Mouse (Mus musculus): ENCODE results near the gene Hist1h3e. TPM values are rescaled to one million over a fixed set of nuclear protein-coding genes. Genes with fewer than 3 reads are reported as not detected.

The Hist1h3e gene
- polyA plus RNA-seq, 1 experiment, result 2.9 TPM

GRCm38 (mm10) chr13:23515281-23515680 lies 46.9 kb downstream of the Hist1h3e start:
- H3K4me3 ChIP-seq (ENCODE audit: insufficient read depth, low read depth, low read length), result no peak overlapping the region
- no peaks in the 10 kb centered on the region for H3K4me1 ChIP-seq (ENCODE audit: control insufficient read depth, insufficient read depth, insufficient read length, low read length)
- H3K27ac ChIP-seq (replicated peaks; ENCODE audit: low read depth, low read length), result no peak overlapping the region

- H3K4me3 ChIP-seq (ENCODE audit: insufficient read depth, low read depth, low read length), result no peak overlapping the region
- H3K27ac ChIP-seq (replicated peaks; ENCODE audit: low read depth, low read length), result no peak overlapping the region
- H3K4me1 ChIP-seq (ENCODE audit: control insufficient read depth, insufficient read depth, insufficient read length, low read length), result no peaks in the 10 kb centered on the region
Measured at GRCm38 (mm10) chr13:23513517-23513916, 48.7 kb downstream of the Hist1h3e start.

Other genes with a start within 250 kb of the Hist1h3e start
- 10.1 and 12.5 TPM in 2 replicates for gene Zfp322a, start 193.2 kb downstream of the Hist1h3e start, polyA plus RNA-seq (2012; ENCODE audit: insufficient read depth, insufficient read length, missing spikeins)
- 4.4 and 5.0 TPM in 2 replicates for gene Abt1, start 138.5 kb downstream of the Hist1h3e start, polyA plus RNA-seq (2012; ENCODE audit: insufficient read depth, insufficient read length, missing spikeins)
- gene Btn1a1, start 96.5 kb downstream of the Hist1h3e start, polyA plus RNA-seq (2012; ENCODE audit: insufficient read depth, insufficient read length, missing spikeins), result not detected in 2 replicates
- not detected in 2 replicates for gene Btn2a2, start 73.5 kb downstream of the Hist1h3e start, polyA plus RNA-seq (2012; ENCODE audit: insufficient read depth, insufficient read length, missing spikeins)
- 69.6 and 128 TPM in 2 replicates for gene Hist1h4h, start 31.3 kb downstream of the Hist1h3e start, polyA plus RNA-seq (2012; ENCODE audit: insufficient read depth, insufficient read length, missing spikeins)
- gene Hist1h2af, start 28.5 kb downstream of the Hist1h3e start, polyA plus RNA-seq (2012; ENCODE audit: insufficient read depth, insufficient read length, missing spikeins), result not detected in 2 replicates
- gene Hist1h3g, start 26.9 kb downstream of the Hist1h3e start, polyA plus RNA-seq (2012; ENCODE audit: insufficient read depth, insufficient read length, missing spikeins), result not detected in 2 replicates
- gene Hist1h2bh, start 19.0 kb downstream of the Hist1h3e start, polyA plus RNA-seq (2012; ENCODE audit: insufficient read depth, insufficient read length, missing spikeins), result 1.7 and 2.3 TPM in 2 replicates
- gene Hist1h3f, start 18.3 kb downstream of the Hist1h3e start, polyA plus RNA-seq (2012; ENCODE audit: insufficient read depth, insufficient read length, missing spikeins), result not detected in 2 replicates
- gene Hist1h4f, start 10.7 kb downstream of the Hist1h3e start, polyA plus RNA-seq (2012; ENCODE audit: insufficient read depth, insufficient read length, missing spikeins), result not detected in 2 replicates
- 0.24 and 1.1 TPM in 2 replicates for gene Hist1h1d, start 9.1 kb downstream of the Hist1h3e start, polyA plus RNA-seq (2012; ENCODE audit: insufficient read depth, insufficient read length, missing spikeins)
- not detected in 2 replicates for gene Hist1h2ae, start 8.9 kb upstream of the Hist1h3e start, polyA plus RNA-seq (2012; ENCODE audit: insufficient read depth, insufficient read length, missing spikeins)
- gene Hist1h2bg, start 9.0 kb upstream of the Hist1h3e start, polyA plus RNA-seq (2012; ENCODE audit: insufficient read depth, insufficient read length, missing spikeins), result not detected in 2 replicates
- gene Hist1h2bf, start 11.8 kb upstream of the Hist1h3e start, polyA plus RNA-seq (2012; ENCODE audit: insufficient read depth, insufficient read length, missing spikeins), result 4.4 TPM in 1 of 2 replicates, not detected in the other
- not detected in 2 replicates for gene Hist1h2ad, start 12.0 kb upstream of the Hist1h3e start, polyA plus RNA-seq (2012; ENCODE audit: insufficient read depth, insufficient read length, missing spikeins)
- 1.1 and 2.5 TPM in 2 replicates for gene Hist1h3d, start 13.4 kb upstream of the Hist1h3e start, polyA plus RNA-seq (2012; ENCODE audit: insufficient read depth, insufficient read length, missing spikeins)
- not detected in 2 replicates for gene Hist1h4d, start 19.2 kb upstream of the Hist1h3e start, polyA plus RNA-seq (2012; ENCODE audit: insufficient read depth, insufficient read length, missing spikeins)
- 8.2 and 13.8 TPM in 2 replicates for gene Hist1h2be, start 58.8 kb upstream of the Hist1h3e start, polyA plus RNA-seq (2012; ENCODE audit: insufficient read depth, insufficient read length, missing spikeins)
- gene Hist1h1e, start 60.2 kb upstream of the Hist1h3e start, polyA plus RNA-seq (2012; ENCODE audit: insufficient read depth, insufficient read length, missing spikeins), result 4.0 TPM in 2 replicates
- 0.59 and 1.0 TPM in 2 replicates for gene Hist1h2ac, start 121.6 kb upstream of the Hist1h3e start, polyA plus RNA-seq (2012; ENCODE audit: insufficient read depth, insufficient read length, missing spikeins)
- gene Hist1h2bc, start 121.8 kb upstream of the Hist1h3e start, polyA plus RNA-seq (2012; ENCODE audit: insufficient read depth, insufficient read length, missing spikeins), result 190 and 234 TPM in 2 replicates
- not detected in 2 replicates for gene Hist1h1t, start 133.4 kb upstream of the Hist1h3e start, polyA plus RNA-seq (2012; ENCODE audit: insufficient read depth, insufficient read length, missing spikeins)
- 2.1 TPM in 1 of 2 replicates, not detected in the other for gene Hist1h4c, start 136.1 kb upstream of the Hist1h3e start, polyA plus RNA-seq (2012; ENCODE audit: insufficient read depth, insufficient read length, missing spikeins)
- gene Hfe, start 148.5 kb upstream of the Hist1h3e start, polyA plus RNA-seq (2012; ENCODE audit: insufficient read depth, insufficient read length, missing spikeins), result 30.2 and 34.3 TPM in 2 replicates
- gene Hist1h1c, start 176.4 kb upstream of the Hist1h3e start, polyA plus RNA-seq (2012; ENCODE audit: insufficient read depth, insufficient read length, missing spikeins), result 112 and 175 TPM in 2 replicates
- not detected in 2 replicates for gene Hist1h3c, start 183.2 kb upstream of the Hist1h3e start, polyA plus RNA-seq (2012; ENCODE audit: insufficient read depth, insufficient read length, missing spikeins)
- gene Hist1h2bb, start 184.4 kb upstream of the Hist1h3e start, polyA plus RNA-seq (2012; ENCODE audit: insufficient read depth, insufficient read length, missing spikeins), result not detected in 2 replicates
- gene Hist1h2ab, start 188.8 kb upstream of the Hist1h3e start, polyA plus RNA-seq (2012; ENCODE audit: insufficient read depth, insufficient read length, missing spikeins), result not detected in 2 replicates
- not detected in 2 replicates for gene Hist1h3b, start 189.9 kb upstream of the Hist1h3e start, polyA plus RNA-seq (2012; ENCODE audit: insufficient read depth, insufficient read length, missing spikeins)
- not detected in 2 replicates for gene Hist1h4b, start 194.6 kb upstream of the Hist1h3e start, polyA plus RNA-seq (2012; ENCODE audit: insufficient read depth, insufficient read length, missing spikeins)
- not detected in 2 replicates for gene Hist1h4a, start 198.9 kb upstream of the Hist1h3e start, polyA plus RNA-seq (2012; ENCODE audit: insufficient read depth, insufficient read length, missing spikeins)
- not detected in 2 replicates for gene Hist1h3a, start 200.0 kb upstream of the Hist1h3e start, polyA plus RNA-seq (2012; ENCODE audit: insufficient read depth, insufficient read length, missing spikeins)
- not detected in 2 replicates for gene Hist1h1a, start 201.3 kb upstream of the Hist1h3e start, polyA plus RNA-seq (2012; ENCODE audit: insufficient read depth, insufficient read length, missing spikeins)
- not detected in 2 replicates for gene Trim38, start 207.5 kb upstream of the Hist1h3e start, polyA plus RNA-seq (2012; ENCODE audit: insufficient read depth, insufficient read length, missing spikeins)
- gene Slc17a2, start 244.6 kb upstream of the Hist1h3e start, polyA plus RNA-seq (2012; ENCODE audit: insufficient read depth, insufficient read length, missing spikeins), result not detected in 2 replicates